Mouse (Mus musculus): Measurements from ENCODE around the gene Nlrc5.

DNA sequence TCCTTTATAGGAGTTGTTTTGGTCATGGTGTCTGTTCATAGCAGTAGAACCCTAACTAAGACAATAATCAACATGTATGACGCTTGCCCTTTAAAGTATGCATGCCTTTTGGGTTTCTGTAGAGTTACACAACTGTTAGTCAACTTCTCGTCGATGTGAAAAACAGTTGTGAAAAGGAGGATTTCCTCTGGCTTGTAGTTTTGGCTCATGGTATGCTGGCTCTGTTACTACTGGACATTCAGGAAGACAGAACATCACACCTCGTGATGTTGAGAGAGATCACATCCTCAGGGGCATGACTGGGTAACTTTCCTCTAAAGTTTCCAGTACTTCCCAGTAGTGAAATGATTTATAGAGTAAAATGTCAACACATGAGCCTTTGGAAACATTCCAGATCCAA, 96.5 kb downstream of the Nlrc5 start:
- TF ChIP-seq CTCF (IDR thresholded peaks at IDR 0.05; ENCODE audit: borderline replicate concordance, insufficient read depth, low read depth, low read length) (no peak), POLR2A (IDR thresholded peaks at IDR 0.05; ENCODE audit: borderline replicate concordance, insufficient read depth, low read length) (no peak)

Data from cerebellum, adult 2 months (tissue).